Mouse (Mus musculus): ENCODE results near the gene Atp6ap2. TPM values are rescaled to one million over a fixed set of nuclear protein-coding genes. Genes with fewer than 3 reads are reported as not detected.
"Not testable (repeated sequence)": the region's sequence is repeated elsewhere in the genome, so short reads cannot be mapped to it uniquely, and the experiment has no call there.

Atp6ap2 gene
- 91.7 and 95.3 TPM in 2 replicates for polyA plus RNA-seq (2016; fragmentation: Nextera tagmentation; extraction: Ambion mirVana)

DNA sequence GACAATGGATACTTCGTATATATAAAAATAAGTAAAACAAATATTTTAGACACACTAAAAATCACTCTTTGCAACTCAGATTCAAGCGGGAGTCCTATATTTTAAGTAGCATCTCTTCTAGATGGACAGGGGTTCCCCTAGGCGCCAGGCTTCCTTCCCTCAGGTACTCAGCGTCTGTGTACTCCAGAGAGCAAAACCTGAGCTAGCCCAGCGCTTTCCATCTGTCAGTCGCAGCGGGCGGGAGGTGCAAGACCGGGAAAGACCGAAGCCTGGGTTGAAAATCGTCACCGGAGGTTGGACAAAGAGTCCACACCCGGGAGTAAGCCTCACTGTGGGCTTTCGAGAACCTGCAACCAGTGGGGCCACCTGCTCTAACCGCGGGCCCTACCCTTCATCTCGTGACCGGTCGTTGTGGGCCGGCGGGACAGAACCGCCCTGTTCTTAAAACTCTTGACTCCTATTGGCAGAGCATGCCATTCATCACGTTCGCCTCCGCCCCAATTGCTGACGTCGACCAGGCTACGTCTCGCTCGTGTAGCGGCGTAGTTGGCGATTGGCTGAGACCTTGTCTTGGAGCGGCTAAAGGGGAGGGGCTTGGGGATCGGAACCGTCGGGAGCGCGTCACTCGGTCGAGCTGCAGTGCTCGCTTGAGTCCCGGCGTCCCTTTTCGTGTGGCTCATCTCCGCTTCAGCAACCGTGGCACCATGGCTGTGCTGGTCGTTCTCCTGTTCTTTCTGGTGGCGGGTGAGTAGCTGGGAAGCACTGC lies at the start of gene Atp6ap2:
Atp6ap2 (plus strand) TSS at position 610 of the 766 bp plus-strand sequence.
- ATAC-seq (ENCODE audit: low FRiP score): peak; percentile 100
- Histone ChIP-seq H3K27me3 (no peaks in the 10 kb centered on the region), H3K9me3 (no peaks in the 10 kb centered on the region), H3K27ac (peak within 1 kb of the TSS; percentile 80), H3K4me1 (peaks cover 8% of the 10 kb centered on the region), H3K36me3 (replicated peaks) (no peaks in the 10 kb centered on the region), H3K4me3 (replicated peaks) (peak within 1 kb of the TSS; percentile 70), H3K9ac (peak within 1 kb of the TSS; percentile 82), H3K4me2 (peak within 1 kb of the TSS; percentile 48)
- WGBS: 25% methylated on average over 49 of the region's 49 CpGs

DNA sequence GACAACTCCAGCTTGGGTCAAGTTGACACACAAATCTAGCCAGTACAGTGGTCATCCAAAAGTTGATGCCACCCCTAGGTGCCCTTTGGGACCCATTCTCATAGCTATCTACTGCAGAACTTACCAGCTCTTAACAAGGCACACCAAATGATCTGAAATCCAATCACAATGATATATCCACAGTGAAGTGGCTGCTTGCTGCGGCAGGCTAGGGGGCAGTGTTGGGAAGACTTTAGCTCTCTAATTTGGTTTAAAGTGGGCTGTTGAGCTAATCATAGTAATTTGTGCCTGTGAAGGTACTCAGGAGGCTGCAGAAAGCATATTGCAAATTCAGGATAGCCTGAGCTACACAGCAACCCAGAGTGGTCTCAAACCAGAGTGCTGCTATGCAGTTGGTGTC lies 43.2 kb upstream of the Atp6ap2 start:
- Histone ChIP-seq H3K4me2 (no peak overlapping the region), H3K9me3 (no peaks in the 10 kb centered on the region), H3K9ac (no peak overlapping the region), H3K4me1 (no peaks in the 10 kb centered on the region), H3K36me3 (replicated peaks) (no peaks in the 10 kb centered on the region), H3K27ac (no peak overlapping the region), H3K27me3 (no peaks in the 10 kb centered on the region), H3K4me3 (replicated peaks) (no peak overlapping the region)
- WGBS: 59% methylated on average over 1 of the region's 1 CpGs
- no peak for ATAC-seq (ENCODE audit: low FRiP score)

DNA sequence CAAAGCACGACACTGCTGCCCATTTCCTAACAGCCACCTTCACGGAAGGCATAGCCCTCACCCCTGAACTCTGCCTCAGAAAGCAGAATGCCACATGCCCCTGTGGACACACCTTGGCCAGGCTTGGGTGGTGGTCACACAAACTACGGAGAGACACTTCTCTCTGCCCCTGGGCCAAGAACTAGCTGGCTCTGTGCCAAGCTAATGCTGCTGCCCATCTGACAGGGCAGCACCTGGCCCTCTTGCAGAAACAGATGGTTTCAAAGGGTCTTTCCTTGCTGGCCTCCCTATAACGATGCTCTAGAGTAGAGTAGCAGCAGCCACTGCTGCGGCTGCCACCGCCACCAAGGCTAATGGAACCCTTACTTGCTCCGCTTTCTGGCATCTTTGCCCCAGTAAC lies 30.5 kb upstream of the Atp6ap2 start:
- Histone ChIP-seq H3K9me3 (no peaks in the 10 kb centered on the region), H3K4me2 (no peak overlapping the region), H3K27me3 (no peaks in the 10 kb centered on the region), H3K36me3 (replicated peaks) (no peaks in the 10 kb centered on the region), H3K4me3 (replicated peaks) (no peak overlapping the region), H3K4me1 (no peaks in the 10 kb centered on the region), H3K9ac (no peak overlapping the region), H3K27ac (no peak overlapping the region)
- no peak for ATAC-seq (ENCODE audit: low FRiP score)
- 85% methylated on average over 7 of the region's 7 CpGs for WGBS

DNA sequence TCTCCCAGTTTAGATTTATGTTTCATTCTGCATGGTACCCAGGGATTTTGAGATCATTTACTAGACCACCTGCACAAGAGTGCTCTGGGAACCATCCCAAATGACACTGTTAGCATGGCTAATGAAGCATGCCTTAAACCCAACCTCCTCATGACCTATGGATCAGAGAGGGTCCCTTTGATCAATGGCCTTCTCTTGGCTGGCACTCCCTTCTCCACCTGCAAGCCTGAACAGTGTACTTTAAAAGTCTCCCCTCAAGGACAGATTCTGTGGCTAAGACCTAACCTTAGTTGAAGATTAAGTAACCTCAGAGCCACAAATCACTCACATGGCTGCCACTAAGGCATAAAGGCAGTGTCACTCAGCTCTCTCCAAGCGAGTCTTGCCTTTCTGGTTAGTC lies 16.2 kb upstream of the Atp6ap2 start:
- Histone ChIP-seq H3K4me3 (replicated peaks) (no peak overlapping the region), H3K4me1 (no peaks in the 10 kb centered on the region), H3K9me3 (no peaks in the 10 kb centered on the region), H3K27ac (no peak overlapping the region), H3K4me2 (no peak overlapping the region), H3K9ac (no peak overlapping the region), H3K27me3 (0 out of 2 replicates have a peak, but pooled peaks cover 2% of the 10 kb centered on the region), H3K36me3 (replicated peaks) (no peaks in the 10 kb centered on the region)
- ATAC-seq (ENCODE audit: low FRiP score): no peak
- WGBS: 80% methylated on average over 1 of the region's 1 CpGs

DNA sequence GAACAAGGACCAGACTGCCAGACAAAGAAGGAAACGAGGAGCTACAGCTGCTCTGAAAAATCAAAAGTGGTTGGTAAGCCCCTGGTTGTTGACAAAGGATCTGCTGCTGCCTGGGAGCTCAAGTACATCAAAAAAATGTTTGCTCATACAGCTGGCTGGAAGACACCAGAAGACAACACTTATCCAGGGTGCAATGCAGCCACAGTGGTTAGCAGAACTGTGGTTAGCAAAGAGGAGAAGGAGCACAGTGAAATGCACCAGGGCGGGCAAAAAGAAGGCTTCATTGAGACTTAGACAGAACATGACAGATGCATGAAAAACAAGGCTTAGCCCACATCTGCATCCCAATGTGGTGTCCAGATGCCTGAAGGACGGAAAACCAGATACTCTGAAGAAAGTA lies 9.7 kb upstream of the Atp6ap2 start:
- no peak for ATAC-seq (ENCODE audit: low FRiP score)
- WGBS: 65% methylated on average over 3 of the region's 3 CpGs

DNA sequence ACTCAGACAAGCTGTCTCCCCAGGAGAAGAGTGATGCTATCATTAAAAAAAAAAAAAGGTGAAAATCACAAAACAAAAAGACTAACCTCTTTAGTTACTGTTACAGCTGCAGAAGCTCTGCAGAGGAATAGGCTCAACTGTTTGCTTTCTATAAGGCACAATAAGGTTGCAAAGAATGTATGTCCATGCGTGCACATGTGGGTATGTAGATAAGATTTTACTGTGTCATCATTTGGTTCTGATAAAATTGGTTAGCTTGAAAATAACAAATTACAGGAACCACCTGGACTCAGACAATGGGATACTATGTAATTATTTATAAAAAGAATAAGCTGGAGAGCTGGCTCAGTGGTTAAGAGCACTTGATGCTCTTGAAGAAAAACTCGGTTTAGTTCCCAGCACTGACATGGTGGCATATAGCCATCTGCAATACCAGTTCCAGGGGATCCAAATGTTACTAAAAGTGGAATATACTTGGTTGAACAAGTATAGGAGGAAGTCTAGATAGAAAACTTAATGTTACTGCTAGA lies 9.2 kb upstream of the Atp6ap2 start:
- no peaks in the 10 kb centered on the region for H3K36me3 ChIP-seq (replicated peaks)
- no peak overlapping the region for H3K9ac ChIP-seq
- 84% methylated on average over 2 of the region's 2 CpGs for WGBS

More for the DNA sequence above, 9.7 kb upstream of the Atp6ap2 start:
- no peak overlapping the region for H3K4me2 ChIP-seq
- no peaks in the 10 kb centered on the region for H3K36me3 ChIP-seq (replicated peaks)
- no peaks in the 10 kb centered on the region for H3K9me3 ChIP-seq
- H3K9ac ChIP-seq: no peak overlapping the region
- H3K27ac ChIP-seq: no peak overlapping the region
- no peak overlapping the region for H3K4me3 ChIP-seq (replicated peaks)
- no peaks in the 10 kb centered on the region for H3K27me3 ChIP-seq
- no peaks in the 10 kb centered on the region for H3K4me1 ChIP-seq

DNA sequence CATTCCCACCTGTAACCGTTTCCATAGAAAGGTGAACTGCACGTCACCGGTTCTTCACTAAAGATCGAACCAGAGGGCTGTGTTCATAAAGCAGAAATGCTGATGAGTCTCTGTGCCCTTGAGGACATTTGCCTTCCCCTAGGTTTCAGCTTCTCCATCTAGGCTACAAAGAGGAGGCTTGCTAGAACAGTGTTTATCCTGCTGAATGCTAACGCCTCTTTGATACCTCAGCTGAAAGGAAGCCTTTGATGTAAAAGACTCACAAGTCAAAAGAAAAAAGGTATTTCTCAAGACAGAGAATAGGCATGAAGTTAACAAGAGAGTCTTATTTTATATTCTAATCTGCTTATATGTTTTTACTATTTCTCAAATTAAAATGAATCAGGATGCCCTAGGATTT lies 4.3 kb upstream of the Atp6ap2 start:
- H3K4me2 ChIP-seq: no peak overlapping the region
- H3K9ac ChIP-seq: no peak overlapping the region
- 91% methylated on average over 5 of the region's 5 CpGs for WGBS
- no peaks in the 10 kb centered on the region for H3K4me1 ChIP-seq
- H3K4me3 ChIP-seq (replicated peaks): no peak overlapping the region
- ATAC-seq (ENCODE audit: low FRiP score): no peak
- H3K9me3 ChIP-seq: no peaks in the 10 kb centered on the region
- H3K27me3 ChIP-seq: no peaks in the 10 kb centered on the region
- no peak overlapping the region for H3K27ac ChIP-seq
- no peaks in the 10 kb centered on the region for H3K36me3 ChIP-seq (replicated peaks)

More for the DNA sequence above, 9.2 kb upstream of the Atp6ap2 start:
- Histone ChIP-seq H3K4me1 (no peaks in the 10 kb centered on the region), H3K27me3 (no peaks in the 10 kb centered on the region), H3K27ac (no peak overlapping the region), H3K4me2 (no peak overlapping the region), H3K4me3 (replicated peaks) (no peak overlapping the region), H3K9me3 (no peaks in the 10 kb centered on the region)
- ATAC-seq (ENCODE audit: low FRiP score): no peak

DNA sequence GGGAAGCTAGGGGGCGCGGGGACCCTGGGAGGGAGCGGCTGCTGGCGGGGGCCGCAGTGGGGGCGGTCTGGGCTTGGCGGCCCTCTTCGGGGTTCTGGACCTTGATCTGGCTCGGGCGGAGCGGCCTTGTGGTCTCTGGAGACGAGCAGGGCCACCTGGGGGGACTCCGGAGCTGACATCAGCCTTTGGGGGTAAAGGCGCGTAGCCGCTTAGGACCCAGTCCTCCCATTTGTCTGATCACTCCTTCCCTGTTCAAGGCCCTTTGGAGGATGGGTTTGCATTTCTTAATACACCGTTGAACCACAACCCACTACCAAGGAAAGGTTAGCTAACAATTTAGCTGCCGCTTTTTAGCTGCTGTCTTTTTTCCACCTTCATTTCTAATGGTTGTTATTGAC lies 356 bp downstream of the Atp6ap2 start:
- no peaks in the 10 kb centered on the region for H3K27me3 ChIP-seq
- H3K9me3 ChIP-seq: no peaks in the 10 kb centered on the region
- H3K36me3 ChIP-seq (replicated peaks): no peaks in the 10 kb centered on the region
- peak overlapping the region; percentile 48 for H3K4me2 ChIP-seq
- H3K4me3 ChIP-seq (replicated peaks): peak overlapping the region; percentile 70
- H3K9ac ChIP-seq: peak overlapping the region; percentile 82
- peak overlapping the region; percentile 80 for H3K27ac ChIP-seq
- peak; percentile 72 for ATAC-seq (ENCODE audit: low FRiP score)
- H3K4me1 ChIP-seq: peaks cover 8% of the 10 kb centered on the region
- 18% methylated on average over 18 of the region's 18 CpGs for WGBS

DNA sequence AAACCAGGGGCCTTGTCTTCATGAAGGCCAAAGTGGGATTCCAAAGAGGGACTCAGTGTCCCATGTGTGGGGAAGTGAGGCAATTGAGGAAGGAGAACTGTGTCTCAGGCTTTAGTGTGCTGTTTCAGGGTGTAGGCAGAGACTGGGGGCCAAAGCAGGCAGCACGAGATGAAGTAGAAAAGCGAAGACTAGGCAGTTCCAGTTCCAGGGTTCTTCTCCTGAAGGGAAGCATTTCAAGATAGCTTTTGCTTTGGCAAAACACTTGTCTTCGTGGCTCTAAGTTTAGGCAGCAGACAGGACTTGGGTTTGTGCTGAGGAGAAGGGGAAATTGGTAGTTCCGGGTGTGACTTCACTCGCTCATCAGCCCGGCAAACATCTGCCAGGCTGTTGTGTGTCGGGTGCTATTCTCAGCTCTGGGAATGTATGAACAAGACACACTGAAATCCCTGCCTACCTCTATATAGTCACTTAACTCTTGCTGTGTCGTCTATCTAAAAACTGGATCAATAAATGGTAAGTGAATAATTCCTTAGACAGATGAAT lies 3.9 kb downstream of the Atp6ap2 start:
- Histone ChIP-seq H3K9me3 (no peaks in the 10 kb centered on the region), H3K4me2 (no peak overlapping the region), H3K4me3 (replicated peaks) (no peak overlapping the region), H3K4me1 (peaks cover 8% of the 10 kb centered on the region), H3K27me3 (no peaks in the 10 kb centered on the region), H3K9ac (no peak overlapping the region), H3K27ac (no peak overlapping the region), H3K36me3 (replicated peaks) (peaks cover 4% of the 10 kb centered on the region; the same call in 1 of the 2 replicates)
- 86% methylated on average over 8 of the region's 8 CpGs for WGBS
- ATAC-seq (ENCODE audit: low FRiP score): no peak

DNA sequence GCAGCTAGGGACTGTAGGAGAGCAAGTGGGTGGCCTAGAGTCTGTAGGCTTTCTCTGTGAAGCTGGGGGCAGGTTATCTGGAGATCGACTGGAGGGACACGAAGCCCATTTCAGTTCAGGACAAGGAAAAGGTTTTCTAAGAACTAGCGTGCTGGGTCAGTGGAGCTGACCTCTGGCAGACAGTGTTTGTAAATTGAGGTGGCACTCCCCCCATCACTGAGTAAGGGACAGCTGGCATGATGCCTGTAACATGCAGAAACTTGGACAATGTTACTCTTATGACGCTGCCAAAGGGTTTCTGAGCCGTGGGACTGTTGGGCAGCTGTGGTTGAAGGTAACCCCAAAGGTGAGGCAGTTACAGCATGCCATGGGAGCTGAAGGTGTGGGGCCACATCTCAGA lies 4.4 kb downstream of the Atp6ap2 start:
- Histone ChIP-seq H3K4me3 (replicated peaks) (no peak overlapping the region), H3K27ac (no peak overlapping the region), H3K27me3 (no peaks in the 10 kb centered on the region), H3K4me2 (no peak overlapping the region), H3K36me3 (replicated peaks) (peaks cover 9% of the 10 kb centered on the region; the same call in 1 of the 2 replicates), H3K4me1 (peaks cover 8% of the 10 kb centered on the region), H3K9ac (no peak overlapping the region), H3K9me3 (no peaks in the 10 kb centered on the region)
- 83% methylated on average over 5 of the region's 5 CpGs for WGBS
- ATAC-seq (ENCODE audit: low FRiP score): no peak

DNA sequence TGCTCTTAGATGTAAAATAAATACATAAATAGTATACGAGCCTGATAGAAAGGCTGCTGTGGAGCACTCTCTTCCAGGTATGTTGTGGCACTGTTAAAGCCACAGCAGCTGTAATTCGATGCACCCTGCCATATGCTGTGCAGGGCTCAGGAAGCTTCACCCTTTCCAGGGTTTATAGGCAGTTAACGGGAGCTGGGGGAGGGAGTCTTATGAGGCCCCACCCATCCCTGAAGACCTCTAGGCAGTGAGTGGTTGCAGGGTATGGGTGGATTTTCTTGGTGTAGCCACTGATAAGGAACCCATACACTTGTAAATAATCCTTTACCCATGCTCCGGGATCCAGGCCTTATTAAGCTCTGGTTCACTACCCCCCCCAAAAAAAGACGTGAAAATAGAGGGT lies 6.2 kb downstream of the Atp6ap2 start:
- Histone ChIP-seq H3K27me3 (no peaks in the 10 kb centered on the region), H3K36me3 (replicated peaks) (peaks cover 11% of the 10 kb centered on the region; the same call in 1 of the 2 replicates), H3K4me1 (peaks cover 3% of the 10 kb centered on the region; the same call in 1 of the 2 replicates), H3K4me2 (no peak overlapping the region), H3K27ac (no peak overlapping the region), H3K4me3 (replicated peaks) (no peak overlapping the region), H3K9me3 (no peaks in the 10 kb centered on the region), H3K9ac (no peak overlapping the region)
- ATAC-seq (ENCODE audit: low FRiP score): no peak
- WGBS: 76% methylated on average over 5 of the region's 5 CpGs

DNA sequence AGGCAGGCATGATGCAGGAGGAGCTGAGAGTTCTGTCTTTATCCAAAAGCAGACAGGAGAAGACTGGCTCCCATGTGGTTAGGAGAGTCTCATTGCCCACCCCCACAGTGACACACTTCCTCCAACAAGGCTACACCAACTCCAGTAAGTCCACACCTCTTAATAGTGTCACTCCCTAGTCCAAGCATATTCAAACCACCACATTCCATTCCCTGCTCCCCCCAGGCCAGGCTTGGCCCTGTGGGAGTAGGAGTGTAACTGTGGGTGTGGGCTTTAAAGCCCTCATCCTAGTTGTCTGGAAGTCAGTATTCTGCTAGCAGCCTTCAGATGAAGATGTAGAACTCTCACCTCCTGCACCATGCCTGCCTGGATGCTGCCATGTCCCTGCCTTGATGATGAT lies 22.9 kb downstream of the Atp6ap2 start:
- peaks cover 34% of the 10 kb centered on the region for H3K36me3 ChIP-seq (replicated peaks)
- not testable (repeated sequence) for H3K27ac ChIP-seq; H3K4me2 ChIP-seq; ATAC-seq (ENCODE audit: low FRiP score); H3K27me3 ChIP-seq; H3K9me3 ChIP-seq; H3K4me3 ChIP-seq (replicated peaks); H3K4me1 ChIP-seq; H3K9ac ChIP-seq

DNA sequence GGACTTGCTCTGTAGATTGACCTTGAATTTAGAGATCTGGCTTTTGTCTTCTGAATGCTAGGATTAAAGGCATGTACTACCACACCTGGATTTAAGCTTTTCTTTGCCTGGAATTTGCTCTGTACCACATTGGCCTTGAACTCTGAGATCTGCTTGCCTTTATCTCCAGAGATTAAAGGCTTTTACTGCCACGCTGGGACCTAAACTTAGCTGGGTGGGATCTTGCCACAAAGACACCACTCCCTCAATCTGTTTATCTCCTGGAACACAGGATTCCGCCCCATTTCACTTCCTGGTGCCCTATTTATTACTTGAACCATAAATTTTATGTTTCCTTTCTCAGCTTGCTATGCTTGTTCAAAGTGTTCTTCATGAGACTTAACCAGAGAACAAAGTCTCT lies 23.6 kb downstream of the Atp6ap2 start:
- no peaks in the 10 kb centered on the region for H3K4me1 ChIP-seq
- no peak overlapping the region for H3K4me2 ChIP-seq
- no peak for ATAC-seq (ENCODE audit: low FRiP score)
- no peaks in the 10 kb centered on the region for H3K9me3 ChIP-seq
- peaks cover 34% of the 10 kb centered on the region for H3K36me3 ChIP-seq (replicated peaks)
- H3K4me3 ChIP-seq (replicated peaks): no peak overlapping the region
- no peaks in the 10 kb centered on the region for H3K27me3 ChIP-seq
- H3K9ac ChIP-seq: no peak overlapping the region
- H3K27ac ChIP-seq: no peak overlapping the region
- WGBS: 86% methylated on average over 2 of the region's 2 CpGs

Measured in forebrain, embryonic 12.5 days (tissue).